ENCODE assay signal across 8 mouse cellular contexts in the genomic region with DNA sequence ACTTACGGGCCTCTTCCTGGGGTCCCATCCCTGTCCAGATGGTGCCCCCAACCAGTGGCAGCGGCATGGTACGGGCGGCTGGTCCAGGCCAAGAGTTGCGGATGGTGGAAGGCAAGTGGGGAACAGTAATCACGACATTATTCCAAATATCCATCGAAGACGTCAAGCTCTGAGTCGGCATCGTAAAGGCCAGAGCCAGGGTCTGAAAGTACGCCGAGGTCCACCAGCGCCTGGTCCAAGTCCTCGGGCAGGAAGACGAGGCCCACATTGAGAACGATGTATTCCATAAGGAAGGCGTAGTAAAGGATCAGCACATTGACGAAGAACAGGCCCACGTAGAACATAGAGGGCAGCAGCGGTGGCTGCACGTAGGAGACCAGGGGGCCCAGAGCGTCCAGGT. TPM values are rescaled to one million over a fixed set of nuclear protein-coding genes. Genes with fewer than 3 reads are reported as not detected.
DNase-seq lines count a peak whose midpoint lies in the region; ATAC-seq and TF ChIP-seq lines count a peak whose summit lies in the region.

No protein-coding gene starts in this region.

- DNase-seq in layer of hippocampus, adult 2 months (ENCODE audit: low spot score in 2 of 2), result no peak
- no peak for DNase-seq in layer of hippocampus, adult 9-10 months (ENCODE audit: low spot score)
- DNase-seq in MEL (ENCODE audit: low read depth, low spot score), result peak; percentile 34
- no peak for DNase-seq in forebrain, embryonic 11.5 days (ENCODE audit: low spot score)
- DNase-seq in midbrain, embryonic 10.5 days (ENCODE audit: low spot score), result no peak
- DNase-seq in left cerebral cortex, postnatal 25 days (ENCODE audit: low spot score in 2 of 2), result no peak

- peaks cover 10% of the 10 kb centered on the region for H3K79me2 ChIP-seq in MEL (ENCODE audit: control insufficient read depth, insufficient read depth, low read length, poor library complexity)

- peak; percentile 6 for ATAC-seq in forebrain, embryonic 11.5 days (replicated peaks; ENCODE audit: low FRiP score)
- peak; percentile 10; the same call in 1 of the 2 replicates for ATAC-seq in intestine, embryonic 16.5 days
- ATAC-seq in megakaryocyte-erythroid progenitor cell, adult 5-6 weeks (replicated peaks; ENCODE audit: low FRiP score, low TSS enrichment, poor library complexity, severe bottlenecking), result no peak

- WGBS in forebrain, embryonic 11.5 days, result 6% methylated on average over 22 of the region's 22 CpGs
- whole genome bisulfite sequencing in intestine, embryonic 16.5 days, result 2% methylated on average over 22 of the region's 22 CpGs
- WGBS in midbrain, embryonic 10.5 days, result 5% methylated on average over 22 of the region's 22 CpGs

- H3K27ac ChIP-seq in layer of hippocampus, adult 2 months, result peak overlapping the region; percentile 95
- H3K27ac ChIP-seq in MEL (ENCODE audit: control insufficient read depth, low read depth, low read length), result no peak overlapping the region; the same call in 1 of the 2 replicates
- H3K27ac ChIP-seq in forebrain, embryonic 11.5 days (ENCODE audit: low read depth, low read length), result peak overlapping the region; percentile 57; the same call in 1 of the 2 replicates
- peak overlapping the region; percentile 84 for H3K27ac ChIP-seq in intestine, embryonic 16.5 days (ENCODE audit: low read length)
- H3K27ac ChIP-seq in midbrain, embryonic 10.5 days (replicated peaks), result peak overlapping the region; percentile 94

- H3K36me3 ChIP-seq in MEL (ENCODE audit: control insufficient read depth in 1 of 2, insufficient read depth in 2 of 2, low read length in 2 of 2), result peaks cover 0 to 10% of the 10 kb centered on the region in 2 experiments; a peak in 1 of 4 replicates
- H3K36me3 ChIP-seq in forebrain, embryonic 11.5 days (ENCODE audit: control insufficient read depth, insufficient read depth, low read length), result no peaks in the 10 kb centered on the region
- no peaks in the 10 kb centered on the region for H3K36me3 ChIP-seq in intestine, embryonic 16.5 days (ENCODE audit: control insufficient read depth, insufficient read depth, low read length)
- H3K36me3 ChIP-seq in midbrain, embryonic 10.5 days, result 0 out of 2 replicates have a peak, but pooled peaks cover 4% of the 10 kb centered on the region

- peaks cover 7 to 23% of the 10 kb centered on the region in 2 experiments for H3K4me1 ChIP-seq in MEL (ENCODE audit: control insufficient read depth in 1 of 2, insufficient read depth in 2 of 2, low read length in 2 of 2)
- peaks cover 11% of the 10 kb centered on the region for H3K4me1 ChIP-seq in forebrain, embryonic 11.5 days (replicated peaks; ENCODE audit: control insufficient read depth, insufficient read depth, low read length)
- H3K4me1 ChIP-seq in intestine, embryonic 16.5 days (ENCODE audit: control insufficient read depth, insufficient read depth, low read length), result peaks cover 31% of the 10 kb centered on the region
- H3K4me1 ChIP-seq in midbrain, embryonic 10.5 days, result peaks cover 55% of the 10 kb centered on the region

- peak overlapping the region; percentile 82 for H3K9ac ChIP-seq in MEL (ENCODE audit: control insufficient read depth, low read depth, low read length, poor library complexity, severe bottlenecking)
- peak overlapping the region; percentile 87 for H3K9ac ChIP-seq in forebrain, embryonic 11.5 days (ENCODE audit: low read length)
- peak overlapping the region; percentile 89 for H3K9ac ChIP-seq in intestine, embryonic 16.5 days (ENCODE audit: low read depth, low read length)

- no peaks in the 10 kb centered on the region for H3K9me3 ChIP-seq in MEL (replicated peaks; ENCODE audit: insufficient read depth, low read length)
- no peaks in the 10 kb centered on the region for H3K9me3 ChIP-seq in forebrain, embryonic 11.5 days (ENCODE audit: control insufficient read depth, low read length)
- H3K9me3 ChIP-seq in intestine, embryonic 16.5 days (ENCODE audit: control insufficient read depth, low read length), result no peaks in the 10 kb centered on the region
- H3K9me3 ChIP-seq in midbrain, embryonic 10.5 days (replicated peaks), result no peaks in the 10 kb centered on the region

- TF ChIP-seq EP300 in MEL (IDR thresholded peaks at IDR 0.05; ENCODE audit: low read depth in 1 of 2, low read length in 2 of 2), result no peak

- H3K4me3 ChIP-seq in layer of hippocampus, adult 2 months, result peak overlapping the region; percentile 83
- H3K4me3 ChIP-seq in MEL (ENCODE audit: control insufficient read depth in 1 of 2, insufficient read depth in 1 of 2, low read depth in 2 of 2, low read length in 2 of 2), result peak overlapping the region; percentile 66 to 74
- peak overlapping the region; percentile 81 for H3K4me3 ChIP-seq in forebrain, embryonic 11.5 days (ENCODE audit: low read depth, low read length)
- H3K4me3 ChIP-seq in intestine, embryonic 16.5 days (ENCODE audit: low read length), result peak overlapping the region; percentile 84
- peak overlapping the region; percentile 81 for H3K4me3 ChIP-seq in midbrain, embryonic 10.5 days

- no peaks in the 10 kb centered on the region for H3K27me3 ChIP-seq in MEL (ENCODE audit: control insufficient read depth in 1 of 2, insufficient read depth in 2 of 2, low read length in 2 of 2)
- H3K27me3 ChIP-seq in forebrain, embryonic 11.5 days (ENCODE audit: control insufficient read depth, insufficient read depth, low read length), result no peaks in the 10 kb centered on the region
- H3K27me3 ChIP-seq in intestine, embryonic 16.5 days (replicated peaks; ENCODE audit: control insufficient read depth, insufficient read depth, low read length), result no peaks in the 10 kb centered on the region
- no peaks in the 10 kb centered on the region for H3K27me3 ChIP-seq in midbrain, embryonic 10.5 days (ENCODE audit: low read depth, poor library complexity, severe bottlenecking)

- no peak for TF ChIP-seq RAD21 in MEL (IDR thresholded peaks at IDR 0.05; ENCODE audit: low read depth, low read length)

- intact Hi-C loops in left cerebral cortex, postnatal 25 days (cut with DNase I), result no loop called here

- no peak for TF ChIP-seq POLR2A in MEL (IDR thresholded peaks at IDR 0.05; ENCODE audit: control insufficient read depth in 1 of 2, insufficient read depth in 1 of 2, low read depth in 1 of 2, low read length in 2 of 2, poor library complexity in 1 of 2)

- peak overlapping the region; percentile 83 for H3K4me2 ChIP-seq in forebrain, embryonic 11.5 days (ENCODE audit: low read depth, low read length, severe bottlenecking)
- peak overlapping the region; percentile 91 for H3K4me2 ChIP-seq in intestine, embryonic 16.5 days (ENCODE audit: low read depth, low read length)

- no peak for TF ChIP-seq CTCF in layer of hippocampus, adult 2 months (conservative IDR thresholded peaks at IDR 0.05)
- TF ChIP-seq CTCF in MEL (IDR thresholded peaks at IDR 0.05 in 2 of 3, conservative IDR thresholded peaks at IDR 0.05 in 1 of 3; ENCODE audit: control insufficient read depth in 1 of 3, insufficient read depth in 1 of 3, low read depth in 2 of 3, low read length in 3 of 3, poor library complexity in 1 of 3, severe bottlenecking in 1 of 3), result no peak

TF ChIP-seq in MEL, 35 proteins besides CTCF, POLR2A, EP300 and RAD21:
- TF ChIP-seq MAX (IDR thresholded peaks at IDR 0.05; ENCODE audit: low read length) (0 out of 2 replicates have a peak, but pooled peaks have one; percentile 27), ETS1 (IDR thresholded peaks at IDR 0.05; ENCODE audit: low read depth, low read length) (no peak), KAT2A (conservative IDR thresholded peaks at IDR 0.05; ENCODE audit: low read depth, low read length) (no peak), BHLHE40 (IDR thresholded peaks at IDR 0.05; ENCODE audit: borderline replicate concordance, low read depth, low read length) (no peak), TAL1 (IDR thresholded peaks at IDR 0.05; ENCODE audit: low read length) (no peak)

RNA-seq across cellular contexts. Expression of a gene that starts 0.6 kb away (rescaled TPM):
- 10 to 100 TPM; 61.8 to 63.1 TPM for total RNA-seq in layer of hippocampus, adult 2 months (2021)
- total RNA-seq in MEL (2012; rRNA removed), result 8.1 and 9.3 TPM in 2 replicates
- 10 to 100 TPM in 1 of 2 experiments, not detected in 1; 17.8 TPM for polyA plus RNA-seq in MEL (2012; ENCODE audit: insufficient read depth in 1 of 2, insufficient read length in 2 of 2, low read depth in 1 of 2, low replicate concordance in 2 of 2, missing spikeins in 1 of 2)
- polyA plus RNA-seq in forebrain, embryonic 11.5 days (2014; fragmentation: Nextera tagmentation; extraction: Ambion mirVana), result 23.5 and 25.9 TPM in 2 replicates
- 2.9 and 6.7 TPM in 2 replicates for polyA plus RNA-seq in intestine, embryonic 16.5 days (2015; fragmentation: Nextera tagmentation; extraction: Ambion mirVana)
- 15.6 and 17.4 TPM in 2 replicates for polyA plus RNA-seq in midbrain, embryonic 10.5 days (2016; fragmentation: Nextera tagmentation; extraction: Ambion mirVana)
- total RNA-seq in megakaryocyte-erythroid progenitor cell, adult 5-6 weeks (2014; fragmentation: Nextera tagmentation), result 12.5 and 13.2 TPM in 2 replicates
- total RNA-seq in megakaryocyte-erythroid progenitor cell, adult 5-6 weeks (2017), result 1.8 and 3.2 TPM in 2 replicates
- total RNA-seq in left cerebral cortex, postnatal 25 days (2021), result 10 to 100 TPM; 59.5 to 64.8 TPM

RNA-seq across cellular contexts. Expression of a gene that starts 2.9 kb away (rescaled TPM):
- total RNA-seq in layer of hippocampus, adult 2 months (2021), result 100 to 1,000 TPM in 1 of 2 experiments, 10 to 100 TPM in 1; 98.8 to 105 TPM
- 10.4 TPM in 2 replicates for total RNA-seq in MEL (2012; rRNA removed)
- 10 to 100 TPM; 22.1 to 49.3 TPM for polyA plus RNA-seq in MEL (2012; ENCODE audit: insufficient read depth in 1 of 2, insufficient read length in 2 of 2, low read depth in 1 of 2, low replicate concordance in 2 of 2, missing spikeins in 1 of 2)
- polyA plus RNA-seq in forebrain, embryonic 11.5 days (2014; fragmentation: Nextera tagmentation; extraction: Ambion mirVana), result 44.6 and 46.3 TPM in 2 replicates
- 22.1 and 24.3 TPM in 2 replicates for polyA plus RNA-seq in intestine, embryonic 16.5 days (2015; fragmentation: Nextera tagmentation; extraction: Ambion mirVana)
- 27.2 and 30.8 TPM in 2 replicates for polyA plus RNA-seq in midbrain, embryonic 10.5 days (2016; fragmentation: Nextera tagmentation; extraction: Ambion mirVana)
- total RNA-seq in megakaryocyte-erythroid progenitor cell, adult 5-6 weeks (2014; fragmentation: Nextera tagmentation), result 13.2 and 20.9 TPM in 2 replicates
- total RNA-seq in megakaryocyte-erythroid progenitor cell, adult 5-6 weeks (2017), result 6.3 and 13.6 TPM in 2 replicates
- total RNA-seq in left cerebral cortex, postnatal 25 days (2021), result 10 to 100 TPM; 89.7 to 91.1 TPM
